24 mouse cellular contexts compared by ENCODE assay signal in genomic region chr3:126641451-126641850, GRCm38 (mm10). TPM values are rescaled to one million over a fixed set of nuclear protein-coding genes. Genes with fewer than 3 reads are reported as not detected.
DNase-seq lines count a peak whose midpoint lies in the region; ATAC-seq and TF ChIP-seq lines count a peak whose summit lies in the region.
"Had no signal": no experiment of that assay in that cellular context is flagged by ENCODE, and none has a peak within 500 bp of the region (broad histone marks: within the 10 kb centered on the region; RNA-seq: fewer than 3 reads in every experiment).

No protein-coding gene starts in this region.

- 51% methylated on average over 4 of the region's 4 CpGs for WGBS in heart, embryonic 13.5 days
- 43% methylated on average over 4 of the region's 4 CpGs for WGBS in heart, adult 2 months
- WGBS in large intestine, adult 2 months = 30% methylated on average over 4 of the region's 4 CpGs
- WGBS in stomach, embryonic 16.5 days = 56% methylated on average over 4 of the region's 4 CpGs

- no peaks in the 10 kb centered on the region for H3K9me3 ChIP-seq in heart, embryonic 13.5 days
- no peaks in the 10 kb centered on the region for H3K9me3 ChIP-seq in stomach, embryonic 16.5 days (replicated peaks; ENCODE audit: control insufficient read depth, low read length)
- H3K9me3 ChIP-seq: forebrain, embryonic 13.5 days; hindbrain, embryonic 10.5 days; hindbrain, embryonic 15.5 days; limb, embryonic 12.5 days; liver, embryonic 15.5 days; neural tube, embryonic 15.5 days had no signal

- H3K4me1 ChIP-seq in heart, embryonic 13.5 days = peaks cover 67% of the 10 kb centered on the region
- peaks cover 13% of the 10 kb centered on the region for H3K4me1 ChIP-seq in heart, adult 2 months (ENCODE audit: control insufficient read depth, insufficient read depth, low read length)
- peaks cover 31% of the 10 kb centered on the region for H3K4me1 ChIP-seq in stomach, embryonic 16.5 days (ENCODE audit: control insufficient read depth, insufficient read depth, low read length)
- H3K4me1 ChIP-seq: liver, embryonic 15.5 days had no signal

- no peak for TF ChIP-seq EP300 in heart, adult 2 months (IDR thresholded peaks at IDR 0.05; ENCODE audit: insufficient read depth, low read depth, low read length)

- no peak for DNase-seq in heart, adult 2 months
- DNase-seq in lung, adult 18-20 months = peak; percentile 46 to 69
- no peak for DNase-seq in lung, postnatal 10 days
- peak; percentile 88 for DNase-seq in large intestine, adult 2 months (ENCODE audit: low read depth, low spot score)
- DNase-seq in retina, postnatal 1 day = no peak
- DNase-seq: adrenal gland, postnatal 10 days; cerebellum, adult 11 months; cerebellum, adult 9-10 months; cerebellum, postnatal 36 days; gastrocnemius, postnatal 14 days; kidney, adult 8-10 months; kidney, postnatal 10 days; midbrain, embryonic 14.5 days; thymus, postnatal 4 days had no signal

- H3K36me3 ChIP-seq in heart, embryonic 13.5 days = 0 out of 2 replicates have a peak, but pooled peaks cover 3% of the 10 kb centered on the region
- H3K36me3 ChIP-seq in heart, adult 2 months (ENCODE audit: control insufficient read depth, insufficient read depth, low read length) = peaks cover 21% of the 10 kb centered on the region
- no peaks in the 10 kb centered on the region for H3K36me3 ChIP-seq in stomach, embryonic 16.5 days (ENCODE audit: control insufficient read depth, insufficient read depth, low read length)
- H3K36me3 ChIP-seq: hindbrain, embryonic 10.5 days; hindbrain, embryonic 15.5 days; limb, embryonic 12.5 days; liver, embryonic 15.5 days; neural tube, embryonic 15.5 days had no signal

- H3K4me3 ChIP-seq in heart, embryonic 13.5 days = no peak overlapping the region
- no peak overlapping the region for H3K4me3 ChIP-seq in heart, adult 2 months
- no peak overlapping the region for H3K4me3 ChIP-seq in stomach, embryonic 16.5 days (replicated peaks; ENCODE audit: low read length)
- H3K4me3 ChIP-seq: forebrain, embryonic 13.5 days; hindbrain, embryonic 10.5 days; hindbrain, embryonic 15.5 days; limb, embryonic 12.5 days; liver, embryonic 15.5 days; neural tube, embryonic 15.5 days had no signal

- peak overlapping the region; percentile 95; the same call in 1 of the 2 replicates for H3K27ac ChIP-seq in heart, embryonic 13.5 days (replicated peaks)
- no peak overlapping the region for H3K27ac ChIP-seq in heart, adult 2 months
- H3K27ac ChIP-seq in stomach, embryonic 16.5 days (ENCODE audit: low read length) = no peak overlapping the region
- H3K27ac ChIP-seq: forebrain, embryonic 13.5 days; hindbrain, embryonic 10.5 days; hindbrain, embryonic 15.5 days; limb, embryonic 12.5 days; liver, embryonic 15.5 days; neural tube, embryonic 15.5 days had no signal

- peaks cover 5% of the 10 kb centered on the region for H3K79me2 ChIP-seq in heart, adult 2 months (replicated peaks; ENCODE audit: control insufficient read depth, insufficient read depth, low read length)

- intact Hi-C loops in heart, adult 2 months (cut with DNase I) = no loop called here

- ATAC-seq in heart, embryonic 13.5 days (ENCODE audit: extremely low read depth, insufficient number of reproducible peaks, low FRiP score, low TSS enrichment) = no peak; the same call in 1 of the 2 replicates
- ATAC-seq in stomach, embryonic 16.5 days (ENCODE audit: insufficient read depth, low FRiP score) = peak; percentile 6; the same call in 1 of the 2 replicates
- ATAC-seq: forebrain, embryonic 13.5 days; inflammation-experienced regulatory T-cells, adult 6 months; Patski had no signal

- TF ChIP-seq CTCF in heart, adult 2 months (IDR thresholded peaks at IDR 0.05) = no peak

- H3K4me2 ChIP-seq in heart, embryonic 13.5 days = no peak overlapping the region
- no peak overlapping the region for H3K4me2 ChIP-seq in stomach, embryonic 16.5 days (ENCODE audit: low read depth, low read length)
- H3K4me2 ChIP-seq: forebrain, embryonic 13.5 days; hindbrain, embryonic 15.5 days; limb, embryonic 12.5 days; liver, embryonic 15.5 days; neural tube, embryonic 15.5 days had no signal

- no peak for TF ChIP-seq POLR2A in heart, adult 2 months (IDR thresholded peaks at IDR 0.05; ENCODE audit: insufficient read depth, low read depth, low read length)

- H3K9ac ChIP-seq in heart, embryonic 13.5 days = no peak overlapping the region
- no peak overlapping the region for H3K9ac ChIP-seq in heart, adult 2 months (ENCODE audit: low read depth, low read length)
- no peak overlapping the region for H3K9ac ChIP-seq in stomach, embryonic 16.5 days (ENCODE audit: low read length)
- H3K9ac ChIP-seq: forebrain, embryonic 13.5 days; hindbrain, embryonic 15.5 days; limb, embryonic 12.5 days; liver, embryonic 15.5 days; neural tube, embryonic 15.5 days had no signal

- H3K27me3 ChIP-seq in heart, embryonic 13.5 days (replicated peaks) = no peaks in the 10 kb centered on the region
- no peaks in the 10 kb centered on the region for H3K27me3 ChIP-seq in heart, adult 2 months (ENCODE audit: control insufficient read depth, insufficient read depth, low read length)
- H3K27me3 ChIP-seq in stomach, embryonic 16.5 days (ENCODE audit: control insufficient read depth, insufficient read depth, low read length) = no peaks in the 10 kb centered on the region
- H3K27me3 ChIP-seq: forebrain, embryonic 13.5 days; hindbrain, embryonic 15.5 days; limb, embryonic 12.5 days; liver, embryonic 15.5 days; neural tube, embryonic 15.5 days; Patski had no signal

RNA-seq across cellular contexts. Expression of gene Camk2d, which starts 45.3 kb away (rescaled TPM):
- 87.4 and 97.6 TPM in 2 replicates for polyA plus RNA-seq in heart, embryonic 13.5 days (2015; fragmentation: Nextera tagmentation; extraction: Ambion mirVana)
- 100 to 1,000 TPM; 131 to 133 TPM for total RNA-seq in heart, adult 2 months (2021)
- 135 and 218 TPM in 2 replicates for polyA plus RNA-seq in heart, adult 2 months (2012; rRNA removed)
- polyA plus RNA-seq in large intestine, adult 2 months (2012; rRNA removed) = 91.8 and 138 TPM in 2 replicates
- 35.9 and 36.8 TPM in 2 replicates for polyA plus RNA-seq in stomach, embryonic 16.5 days (2015; fragmentation: Nextera tagmentation; extraction: Ambion mirVana)

Comparison
In these comparisons a context has a peak if more than half of its experiments do, and no peak if none do; other contexts are left out.
1. DNase-seq: peak in lung, adult 18-20 months (2 of 2) and large intestine, adult 2 months (single experiment); none in heart, adult 2 months (0 of 2), lung, postnatal 10 days (single experiment) and retina, postnatal 1 day (single experiment).